In genomic region chr7:75827357-75827756, GRCm38 (mm10) we compare ENCODE assay signal across 9 mouse cellular contexts. TPM values are rescaled to one million over a fixed set of nuclear protein-coding genes. Genes with fewer than 3 reads are reported as not detected.
DNase-seq lines count a peak whose midpoint lies in the region; ATAC-seq and TF ChIP-seq lines count a peak whose summit lies in the region.
"Had no signal": no experiment of that assay in that cellular context is flagged by ENCODE, and none has a peak within 500 bp of the region (broad histone marks: within the 10 kb centered on the region; RNA-seq: fewer than 3 reads in every experiment).

No protein-coding gene starts in this region.

- no peak for DNase-seq in forebrain, embryonic 10.5 days (ENCODE audit: extremely low spot score, low spot score)
- DNase-seq in adrenal gland, postnatal 36 days = peak; percentile 63 to 69
- DNase-seq in liver, postnatal 0 days = no peak
- DNase-seq in thymus, postnatal 4 days = no peak
- DNase-seq in kidney, postnatal 4 days = no peak

- H3K9ac ChIP-seq in forebrain, embryonic 13.5 days = no peak overlapping the region
- no peak overlapping the region for H3K9ac ChIP-seq in midbrain, embryonic 13.5 days (replicated peaks)
- H3K9ac ChIP-seq in midbrain, embryonic 16.5 days (ENCODE audit: low read depth, low read length) = no peak overlapping the region
- no peak overlapping the region for H3K9ac ChIP-seq in liver, postnatal 0 days (replicated peaks)

- no peaks in the 10 kb centered on the region for H3K4me1 ChIP-seq in forebrain, embryonic 13.5 days
- 0 out of 2 replicates have a peak, but pooled peaks cover 6% of the 10 kb centered on the region for H3K4me1 ChIP-seq in forebrain, embryonic 10.5 days
- no peaks in the 10 kb centered on the region for H3K4me1 ChIP-seq in midbrain, embryonic 13.5 days (replicated peaks)
- no peaks in the 10 kb centered on the region for H3K4me1 ChIP-seq in midbrain, embryonic 16.5 days (ENCODE audit: control insufficient read depth, insufficient read depth, low read length)
- peaks cover 35% of the 10 kb centered on the region for H3K4me1 ChIP-seq in liver, postnatal 0 days (ENCODE audit: insufficient read depth)

- no peaks in the 10 kb centered on the region for H3K36me3 ChIP-seq in forebrain, embryonic 13.5 days (ENCODE audit: poor library complexity, severe bottlenecking)
- no peaks in the 10 kb centered on the region for H3K36me3 ChIP-seq in forebrain, embryonic 10.5 days (replicated peaks)
- H3K36me3 ChIP-seq in midbrain, embryonic 13.5 days = no peaks in the 10 kb centered on the region
- no peaks in the 10 kb centered on the region for H3K36me3 ChIP-seq in midbrain, embryonic 16.5 days (ENCODE audit: control insufficient read depth, insufficient read depth, low read length)
- no peaks in the 10 kb centered on the region for H3K36me3 ChIP-seq in liver, postnatal 0 days (replicated peaks; ENCODE audit: insufficient read depth, low read length)

- no peak overlapping the region for H3K27ac ChIP-seq in forebrain, embryonic 13.5 days
- no peak overlapping the region for H3K27ac ChIP-seq in forebrain, embryonic 10.5 days
- no peak overlapping the region for H3K27ac ChIP-seq in midbrain, embryonic 13.5 days
- H3K27ac ChIP-seq in midbrain, embryonic 16.5 days (ENCODE audit: low read length) = no peak overlapping the region
- H3K27ac ChIP-seq in liver, postnatal 0 days (ENCODE audit: low read depth) = peak overlapping the region; percentile 52; the same call in 1 of the 2 replicates
- H3K27ac ChIP-seq: hindbrain, postnatal 0 days had no signal

- H3K27me3 ChIP-seq in forebrain, embryonic 13.5 days = no peaks in the 10 kb centered on the region
- H3K27me3 ChIP-seq in forebrain, embryonic 10.5 days (ENCODE audit: poor library complexity, severe bottlenecking) = no peaks in the 10 kb centered on the region
- no peaks in the 10 kb centered on the region for H3K27me3 ChIP-seq in midbrain, embryonic 13.5 days
- H3K27me3 ChIP-seq in midbrain, embryonic 16.5 days (ENCODE audit: control insufficient read depth, insufficient read depth, low read depth, low read length) = no peaks in the 10 kb centered on the region
- H3K27me3 ChIP-seq in liver, postnatal 0 days (ENCODE audit: insufficient read depth, low read length) = no peaks in the 10 kb centered on the region

- 94% methylated on average over 1 of the region's 1 CpGs for WGBS in forebrain, embryonic 13.5 days
- WGBS in forebrain, embryonic 10.5 days = 89% methylated on average over 1 of the region's 1 CpGs
- 100% methylated on average over 1 of the region's 1 CpGs for WGBS in midbrain, embryonic 13.5 days
- WGBS in midbrain, embryonic 16.5 days = 97% methylated on average over 1 of the region's 1 CpGs
- WGBS in liver, postnatal 0 days (ENCODE audit: insufficient replicate concordance) = 78% methylated on average over 1 of the region's 1 CpGs

- no peak overlapping the region for H3K4me2 ChIP-seq in forebrain, embryonic 13.5 days
- no peak overlapping the region for H3K4me2 ChIP-seq in midbrain, embryonic 13.5 days (replicated peaks)
- H3K4me2 ChIP-seq in midbrain, embryonic 16.5 days (ENCODE audit: low read length) = no peak overlapping the region
- H3K4me2 ChIP-seq in liver, postnatal 0 days (ENCODE audit: low read depth, low read length) = no peak overlapping the region

- H3K9me3 ChIP-seq in forebrain, embryonic 13.5 days (replicated peaks) = no peaks in the 10 kb centered on the region
- H3K9me3 ChIP-seq in forebrain, embryonic 10.5 days = no peaks in the 10 kb centered on the region
- H3K9me3 ChIP-seq in midbrain, embryonic 13.5 days = no peaks in the 10 kb centered on the region
- no peaks in the 10 kb centered on the region for H3K9me3 ChIP-seq in midbrain, embryonic 16.5 days (replicated peaks; ENCODE audit: control insufficient read depth, low read length, poor library complexity, severe bottlenecking)
- no peaks in the 10 kb centered on the region for H3K9me3 ChIP-seq in liver, postnatal 0 days (ENCODE audit: low read length)

- 0 out of 2 replicates have a peak, but pooled peaks have one; percentile 13 for ATAC-seq in forebrain, embryonic 13.5 days
- 0 out of 2 replicates have a peak, but pooled peaks have one; percentile 20 for ATAC-seq in midbrain, embryonic 13.5 days
- ATAC-seq in midbrain, embryonic 16.5 days = no peak
- 0 out of 2 replicates have a peak, but pooled peaks have one; percentile 13 for ATAC-seq in liver, postnatal 0 days

- TF ChIP-seq CTCF in liver, postnatal 0 days (IDR thresholded peaks at IDR 0.05; ENCODE audit: low read depth) = no peak

- peak; percentile 40; the same call in 1 of the 2 replicates for TF ChIP-seq EP300 in liver, postnatal 0 days (IDR thresholded peaks at IDR 0.05; ENCODE audit: low read depth)

- no peak overlapping the region for H3K4me3 ChIP-seq in forebrain, embryonic 13.5 days
- H3K4me3 ChIP-seq in forebrain, embryonic 10.5 days = no peak overlapping the region
- H3K4me3 ChIP-seq in midbrain, embryonic 13.5 days (replicated peaks) = no peak overlapping the region
- no peak overlapping the region for H3K4me3 ChIP-seq in midbrain, embryonic 16.5 days (ENCODE audit: low read depth, low read length)
- H3K4me3 ChIP-seq in liver, postnatal 0 days (ENCODE audit: low read depth, low read length) = no peak overlapping the region

RNA-seq across cellular contexts. Expression of gene Klhl25, which starts 20.8 kb away (rescaled TPM):
- polyA plus RNA-seq in forebrain, embryonic 13.5 days (2015; fragmentation: Nextera tagmentation; extraction: Ambion mirVana) = 31.2 and 31.5 TPM in 2 replicates
- 24.2 and 25.2 TPM in 2 replicates for polyA plus RNA-seq in forebrain, embryonic 10.5 days (2016; fragmentation: Nextera tagmentation; extraction: Ambion mirVana)
- polyA plus RNA-seq in midbrain, embryonic 13.5 days (2015; fragmentation: Nextera tagmentation; extraction: Ambion mirVana) = 22.6 and 25.8 TPM in 2 replicates
- 25.2 and 27.1 TPM in 2 replicates for polyA plus RNA-seq in midbrain, embryonic 16.5 days (2015; fragmentation: Nextera tagmentation; extraction: Ambion mirVana)
- total RNA-seq in adrenal gland, postnatal 36 days (2021) = 10 to 100 TPM; 11.5 to 15.1 TPM
- 13.0 and 13.5 TPM in 2 replicates for polyA plus RNA-seq in liver, postnatal 0 days (2015; fragmentation: Nextera tagmentation; extraction: Ambion mirVana)

Comparison
In these comparisons a context has a peak if more than half of its experiments do, and no peak if none do; other contexts are left out.
1. DNase-seq: peak in adrenal gland, postnatal 36 days (2 of 2); none in forebrain, embryonic 10.5 days (single experiment), liver, postnatal 0 days (single experiment), thymus, postnatal 4 days (single experiment) and kidney, postnatal 4 days (0 of 2).